Mouse (Mus musculus) kidney, adult 10 weeks (tissue): ENCODE results near the gene Olfr13. TPM values are rescaled to one million over a fixed set of nuclear protein-coding genes. Genes with fewer than 3 reads are reported as not detected.

Experiments
- polyA plus RNA-seq: library from polyadenylated mRNA; stranded (reverse); fragments of 350-450 nt; fragmentation: Illumina TruSeq; extraction: RNeasy Lipid Tissue Mini Kit (QIAGEN cat#74804); gene quantifications from one replicate; pipeline ENCODE4 v1.2.3, GENCODE M21; 2014; ENCODE audit warnings: low read depth, low replicate concordance

Gene Olfr13
- not detected for polyA plus RNA-seq

GRCm38 (mm10) chr6:43171840-43172239 lies at the start of gene Olfr13:
Gene Olfr13 (plus strand): TSS chr6:43172140.

DNA sequence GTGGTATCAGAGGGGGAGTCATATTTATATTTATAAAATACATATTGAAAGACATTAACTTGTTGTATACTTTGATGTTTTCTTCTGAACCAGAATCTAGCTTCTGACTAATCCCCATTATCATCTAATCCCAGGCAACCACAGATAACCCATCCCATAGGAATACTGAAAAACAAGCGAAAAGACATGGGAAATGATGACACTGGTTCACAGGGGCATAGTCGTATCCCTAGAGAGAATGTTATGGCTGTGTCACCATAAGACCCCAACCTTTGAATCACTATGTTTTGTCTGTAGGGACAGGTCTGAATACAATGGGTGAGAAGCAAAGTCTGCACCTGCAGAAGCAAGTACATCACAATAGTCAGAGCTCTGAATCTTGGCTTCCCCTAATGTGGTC lies 25.7 kb upstream of the Olfr13 start, which contains the start of gene Olfr237-ps1:
Gene Olfr237-ps1, plus strand, starts transcription at position 301 of the 400 bp plus-strand sequence.

GRCm38 (mm10) chr6:43162982-43163381 lies 9.0 kb upstream of the Olfr13 start, which contains the start of gene Olfr437:
Gene Olfr437 (plus strand): TSS chr6:43163282.

DNA sequence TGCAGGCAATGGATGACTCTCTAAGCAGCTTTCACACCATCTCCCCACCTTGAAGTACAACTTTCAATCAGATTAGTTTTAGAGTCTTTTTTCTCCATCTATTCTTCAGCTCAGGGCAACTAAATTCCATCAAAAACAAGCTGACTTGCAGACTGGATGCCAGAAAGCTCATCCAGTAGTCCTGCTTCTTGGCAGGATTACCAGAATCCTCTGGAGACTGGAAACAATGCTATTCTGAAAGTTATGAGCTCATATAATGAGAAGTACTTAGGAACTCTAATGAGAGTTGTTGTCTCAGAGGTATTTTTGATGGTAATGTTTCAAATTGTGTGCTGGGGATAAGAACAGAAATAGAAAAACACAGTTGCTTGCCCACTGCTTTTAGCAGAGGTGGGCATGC lies 24.8 kb downstream of the Olfr13 start, which contains the start of gene Olfr435:
Gene Olfr435, plus strand, starts transcription at position 366 of the 400 bp plus-strand sequence.

DNA sequence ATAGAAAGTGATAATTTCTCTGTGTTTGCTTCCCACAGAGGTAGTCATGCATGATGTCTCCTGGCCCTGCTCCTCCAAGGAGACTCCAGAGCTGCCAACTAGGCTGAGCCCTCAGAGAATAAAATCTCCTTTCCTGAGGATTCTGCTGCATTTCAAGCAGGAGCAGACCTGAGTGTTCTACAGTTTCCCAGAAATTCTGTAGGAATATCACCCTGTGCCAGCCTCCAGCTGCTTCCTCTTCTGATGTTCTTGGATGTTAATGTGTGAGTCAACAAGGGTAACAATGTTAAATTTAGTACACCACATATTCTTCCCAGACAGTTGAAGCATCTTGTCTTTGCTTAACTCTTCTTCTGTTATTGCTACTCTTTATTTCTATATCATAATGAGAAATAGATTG lies 40.9 kb downstream of the Olfr13 start, which contains the start of gene Olfr434:
Gene Olfr434, plus strand, starts transcription at position 149 of the 400 bp plus-strand sequence.

Other genes with a start within 250 kb of the Olfr13 start
- not detected for gene Olfr444, start 223.1 kb upstream of the Olfr13 start, polyA plus RNA-seq
- gene Olfr441, start 65.8 kb upstream of the Olfr13 start, polyA plus RNA-seq: not detected
- gene Olfr237-ps1, start 25.6 kb upstream of the Olfr13 start, polyA plus RNA-seq: not detected
- gene Olfr437, start 8.9 kb upstream of the Olfr13 start, polyA plus RNA-seq: not detected
- gene Olfr435, start 25.0 kb downstream of the Olfr13 start, polyA plus RNA-seq: not detected
- gene Olfr434, start 40.9 kb downstream of the Olfr13 start, polyA plus RNA-seq: not detected
- not detected for gene Olfr47, start 59.4 kb downstream of the Olfr13 start, polyA plus RNA-seq
- 30.5 TPM for gene Arhgef5, start 93.4 kb downstream of the Olfr13 start, polyA plus RNA-seq
- not detected for gene Nobox, start 137.4 kb downstream of the Olfr13 start, polyA plus RNA-seq